Mouse (Mus musculus) cortical plate, adult 2 months (tissue): Measurements from ENCODE around the gene Ppp1r15b.

Experiments
- CTCF ChIP-seq: fragments of 200-500 bp; IDR thresholded peaks from 2 replicates; pipeline ENCODE4 v1.5.1; 2011; ENCODE audit warnings: mild to moderate bottlenecking, control low read depth, low read length; ENCODE audit not compliant: insufficient read depth; ENCODE audit errors: extremely low read depth
- POLR2A ChIP-seq: fragments of 200-500 bp; IDR thresholded peaks from 2 replicates; pipeline ENCODE4 v1.6.1; 2011; ENCODE audit warnings: mild to moderate bottlenecking, low read length, control low read depth; ENCODE audit not compliant: insufficient read depth; ENCODE audit errors: extremely low read depth

DNA sequence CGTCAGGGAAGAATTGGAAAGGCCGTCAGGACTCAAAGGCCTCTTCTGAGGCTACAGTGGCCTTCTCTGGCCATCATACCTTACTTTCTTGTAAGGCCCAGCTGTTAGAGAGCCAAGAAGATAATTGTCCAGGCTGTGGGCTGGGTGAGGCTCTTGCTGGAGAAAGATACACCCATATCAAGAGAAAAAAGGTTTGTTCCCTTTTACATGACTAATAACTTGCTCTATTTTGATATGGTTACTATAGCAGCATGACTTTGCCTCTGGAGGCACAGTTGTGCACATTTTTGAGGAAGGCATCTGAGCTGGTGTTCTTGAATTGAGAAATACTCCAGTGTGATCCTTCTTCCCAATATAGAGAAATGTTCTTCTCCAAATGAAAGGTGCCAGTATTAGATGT lies 2.5 kb downstream of the Ppp1r15b start:
- TF ChIP-seq CTCF (no peak), POLR2A (no peak)
